Mouse (Mus musculus) liver, postnatal 0 days (tissue): ENCODE results near the gene D16Ertd472e. TPM values are rescaled to one million over a fixed set of nuclear protein-coding genes. Genes with fewer than 3 reads are reported as not detected.
A peak's percentile ranks its signal among the peaks of the same experiment; 100 is the strongest.

ENCODE experiments used
- ATAC-seq: fragments of 200-750 bp; cut with Nextera tagmentation; 2 replicates; pipeline ENCODE4 v1.8.0; 2017; ENCODE audit warnings: mild to moderate bottlenecking, moderate library complexity
- DNase-seq: peaks from one replicate; pipeline ENCODE4 v3.0.0-alpha.2; 2016
- H3K27ac ChIP-seq: fragments of 300-500 bp; sonication (generic); 2 replicates; pipeline ENCODE4 v1.5.1; 2014; ENCODE audit warnings: antibody characterized with exemption, moderate library complexity, mild to moderate bottlenecking, low read depth
- H3K27me3 ChIP-seq: fragments of 300-500 bp; sonication (generic); 2 replicates; pipeline ENCODE4 v1.6.1; 2014; ENCODE audit warnings: low read length, control low read depth, mixed read lengths; ENCODE audit not compliant: insufficient read depth
- H3K36me3 ChIP-seq: fragments of 300-500 bp; sonication (generic); replicated peaks from 2 replicates; pipeline ENCODE4 v1.6.1; 2014; ENCODE audit warnings: mild to moderate bottlenecking, control low read depth, low read length, moderate library complexity, mixed read lengths; ENCODE audit not compliant: insufficient read depth
- H3K4me1 ChIP-seq: fragments of 300-500 bp; sonication (generic); 2 replicates; pipeline ENCODE4 v1.6.1; 2014; ENCODE audit warnings: antibody characterized with exemption, mild to moderate bottlenecking, control low read depth; ENCODE audit not compliant: insufficient read depth
- H3K4me2 ChIP-seq: fragments of 300-500 bp; sonication (generic); 2 replicates; pipeline ENCODE4 v1.6.1; 2014; ENCODE audit warnings: low read depth, mild to moderate bottlenecking, low read length, moderate library complexity, mixed read lengths
- H3K4me3 ChIP-seq: fragments of 300-500 bp; sonication (generic); 2 replicates; pipeline ENCODE4 v1.5.1; 2014; ENCODE audit warnings: low read depth, low read length
- H3K9ac ChIP-seq: fragments of 300-500 bp; sonication (generic); replicated peaks from 2 replicates; pipeline ENCODE4 v1.6.1; 2014; ENCODE audit warnings: mild to moderate bottlenecking, moderate library complexity
- H3K9me3 ChIP-seq: fragments of 300-500 bp; sonication (generic); 2 replicates; pipeline ENCODE4 v1.6.1; 2016; ENCODE audit warnings: mild to moderate bottlenecking, control low read depth, low read length, mixed read lengths
- CTCF ChIP-seq: sonication (generic); IDR thresholded peaks from 2 replicates; pipeline ENCODE4 v1.5.1; 2016; ENCODE audit warnings: antibody characterized with exemption, low read depth
- EP300 ChIP-seq: IDR thresholded peaks from 2 replicates; pipeline ENCODE4 v1.6.1; 2016; ENCODE audit warnings: antibody characterized with exemption, low read depth, mild to moderate bottlenecking
- WGBS: fragments of 180-500 bp; shearing (Covaris S2); extraction: QIAGEN DNeasy Blood & Tissue Kit; methylation state at CpG from one replicate; pipeline ENCODE4 v1.1.7; 2014; ENCODE audit not compliant: insufficient replicate concordance; 5-methylcytosine and 5-hydroxymethylcytosine counted together
- polyA plus RNA-seq: library from polyadenylated mRNA; unstranded; fragments of >200 nt; fragmentation: Nextera tagmentation; extraction: Ambion mirVana; gene quantifications from 2 replicates; pipeline ENCODE4 v1.2.1, GENCODE M21; 2015

The D16Ertd472e gene
- 4.8 and 6.0 TPM in 2 replicates for polyA plus RNA-seq

- under 1% methylated on average over 47 of the region's 70 CpGs for WGBS
- Histone ChIP-seq H3K9ac (peak within 1 kb of the TSS; percentile 87), H3K4me1 (peaks cover 6% of the 10 kb centered on the region), H3K4me2 (peak within 1 kb of the TSS; percentile 75), H3K9me3 (no peaks in the 10 kb centered on the region), H3K27me3 (no peaks in the 10 kb centered on the region), H3K27ac (peak within 1 kb of the TSS; percentile 93), H3K4me3 (peak within 1 kb of the TSS; percentile 81), H3K36me3 (peaks cover 9% of the 10 kb centered on the region)
- no peak for TF ChIP-seq CTCF
- TF ChIP-seq EP300: no peak
- DNase-seq: peak; percentile 90
- ATAC-seq: peak; percentile 96
These were observed at the start of gene D16Ertd472e for GRCm38 (mm10) chr16:78576478-78577084. TSS of gene D16Ertd472e (minus strand) at chr16:78576708.

- ATAC-seq (peak; percentile 96), DNase-seq (no peak)
- Histone ChIP-seq H3K4me1 (no peaks in the 10 kb centered on the region), H3K36me3 (no peaks in the 10 kb centered on the region), H3K9ac (no peak overlapping the region), H3K27me3 (no peaks in the 10 kb centered on the region), H3K9me3 (no peaks in the 10 kb centered on the region), H3K27ac (no peak overlapping the region), H3K4me2 (no peak overlapping the region), H3K4me3 (no peak overlapping the region)
- 49% methylated on average over 5 of the region's 5 CpGs for WGBS
- TF ChIP-seq CTCF (no peak), EP300 (no peak)
These were observed 46.2 kb upstream of the D16Ertd472e start for GRCm38 (mm10) chr16:78622755-78623154.

GRCm38 (mm10) chr16:78619386-78619785 lies 42.9 kb upstream of the D16Ertd472e start:
- Histone ChIP-seq H3K36me3 (no peaks in the 10 kb centered on the region), H3K9me3 (no peaks in the 10 kb centered on the region), H3K9ac (no peak overlapping the region), H3K4me3 (no peak overlapping the region), H3K27ac (no peak overlapping the region), H3K4me2 (no peak overlapping the region), H3K27me3 (no peaks in the 10 kb centered on the region), H3K4me1 (no peaks in the 10 kb centered on the region)
- 66% methylated on average over 5 of the region's 5 CpGs for WGBS
- ATAC-seq (no peak), DNase-seq (no peak)
- TF ChIP-seq CTCF (no peak), EP300 (no peak)

- no peak for TF ChIP-seq EP300
- no peak for TF ChIP-seq CTCF
- H3K9ac ChIP-seq: no peak overlapping the region
- H3K36me3 ChIP-seq: no peaks in the 10 kb centered on the region
- no peak overlapping the region for H3K4me3 ChIP-seq
- no peak for ATAC-seq
- H3K9me3 ChIP-seq: no peaks in the 10 kb centered on the region
- H3K4me1 ChIP-seq: no peaks in the 10 kb centered on the region
- H3K27ac ChIP-seq: no peak overlapping the region
- no peak for DNase-seq
- no peaks in the 10 kb centered on the region for H3K27me3 ChIP-seq
- no peak overlapping the region for H3K4me2 ChIP-seq
- WGBS: 79% methylated on average over 11 of the region's 11 CpGs
These were observed 41.4 kb upstream of the D16Ertd472e start for GRCm38 (mm10) chr16:78617757-78618532.

GRCm38 (mm10) chr16:78606202-78606601 lies 29.7 kb upstream of the D16Ertd472e start:
- WGBS: 53% methylated on average over 4 of the region's 4 CpGs
- Histone ChIP-seq H3K4me2 (no peak overlapping the region), H3K9me3 (no peaks in the 10 kb centered on the region), H3K27ac (no peak overlapping the region), H3K9ac (no peak overlapping the region), H3K4me1 (no peaks in the 10 kb centered on the region), H3K27me3 (no peaks in the 10 kb centered on the region), H3K4me3 (no peak overlapping the region), H3K36me3 (no peaks in the 10 kb centered on the region)
- DNase-seq: no peak
- TF ChIP-seq EP300: no peak
- no peak for TF ChIP-seq CTCF
- ATAC-seq: no peak

- H3K36me3 ChIP-seq: no peaks in the 10 kb centered on the region
- no peaks in the 10 kb centered on the region for H3K4me1 ChIP-seq
- no peak overlapping the region for H3K27ac ChIP-seq
- 80% methylated on average over 1 of the region's 1 CpGs for WGBS
- H3K9me3 ChIP-seq: no peaks in the 10 kb centered on the region
- H3K27me3 ChIP-seq: no peaks in the 10 kb centered on the region
- DNase-seq: no peak
- no peak overlapping the region for H3K9ac ChIP-seq
- TF ChIP-seq CTCF: no peak
- TF ChIP-seq EP300: no peak
- ATAC-seq: no peak
- no peak overlapping the region for H3K4me2 ChIP-seq
- H3K4me3 ChIP-seq: no peak overlapping the region
These were observed 22.4 kb upstream of the D16Ertd472e start for GRCm38 (mm10) chr16:78598919-78599318.
